ENCODE assay signal across 9 mouse cellular contexts in genomic region chr7:66912866-66913265, GRCm38 (mm10).
DNase-seq lines count a peak whose midpoint lies in the region; ATAC-seq lines count a peak whose summit lies in the region.
"Had no signal": no experiment of that assay in that cellular context is flagged by ENCODE, and none has a peak within 500 bp of the region (broad histone marks: within the 10 kb centered on the region; RNA-seq: fewer than 3 reads in every experiment).

No protein-coding gene starts in this region.

- H3K27me3 ChIP-seq in embryonic facial prominence, embryonic 12.5 days: no peaks in the 10 kb centered on the region
- H3K27me3 ChIP-seq in heart, embryonic 15.5 days: no peaks in the 10 kb centered on the region
- no peaks in the 10 kb centered on the region for H3K27me3 ChIP-seq in stomach, embryonic 15.5 days (replicated peaks)
- H3K27me3 ChIP-seq: hindbrain, embryonic 15.5 days had no signal

- H3K9ac ChIP-seq in embryonic facial prominence, embryonic 12.5 days: no peak overlapping the region
- H3K9ac ChIP-seq in heart, embryonic 15.5 days: no peak overlapping the region
- H3K9ac ChIP-seq in stomach, embryonic 15.5 days: no peak overlapping the region
- H3K9ac ChIP-seq: hindbrain, embryonic 15.5 days had no signal

- H3K4me2 ChIP-seq in embryonic facial prominence, embryonic 12.5 days (replicated peaks): no peak overlapping the region
- H3K4me2 ChIP-seq in heart, embryonic 15.5 days: no peak overlapping the region
- no peak overlapping the region for H3K4me2 ChIP-seq in stomach, embryonic 15.5 days
- H3K4me2 ChIP-seq: hindbrain, embryonic 15.5 days had no signal

- peak; percentile 11 to 20 for DNase-seq in kidney, postnatal 36 days
- DNase-seq in kidney, adult 9 months: no peak
- no peak for DNase-seq in T-cell, adult 2 months (ENCODE audit: low spot score)
- no peak for DNase-seq in urinary bladder, postnatal 4 days (ENCODE audit: low spot score in 2 of 2)
- no peak for DNase-seq in urinary bladder, postnatal 10 days (ENCODE audit: low spot score)

- no peak overlapping the region for H3K4me3 ChIP-seq in embryonic facial prominence, embryonic 12.5 days
- no peak overlapping the region for H3K4me3 ChIP-seq in heart, embryonic 15.5 days
- H3K4me3 ChIP-seq in stomach, embryonic 15.5 days (replicated peaks): no peak overlapping the region
- H3K4me3 ChIP-seq: hindbrain, embryonic 15.5 days had no signal

- 0 out of 2 replicates have a peak, but pooled peaks cover 5% of the 10 kb centered on the region for H3K4me1 ChIP-seq in embryonic facial prominence, embryonic 12.5 days
- peaks cover 9% of the 10 kb centered on the region for H3K4me1 ChIP-seq in heart, embryonic 15.5 days (replicated peaks)
- H3K4me1 ChIP-seq in stomach, embryonic 15.5 days: peaks cover 6% of the 10 kb centered on the region; the same call in 1 of the 2 replicates

- peaks cover 11% of the 10 kb centered on the region; the same call in 1 of the 2 replicates for H3K36me3 ChIP-seq in embryonic facial prominence, embryonic 12.5 days
- no peaks in the 10 kb centered on the region; the same call in 1 of the 2 replicates for H3K36me3 ChIP-seq in heart, embryonic 15.5 days
- no peaks in the 10 kb centered on the region for H3K36me3 ChIP-seq in stomach, embryonic 15.5 days
- H3K36me3 ChIP-seq: hindbrain, embryonic 15.5 days had no signal

- 37% methylated on average over 5 of the region's 5 CpGs for WGBS in embryonic facial prominence, embryonic 12.5 days
- WGBS in heart, embryonic 15.5 days: 22% methylated on average over 5 of the region's 5 CpGs
- 30% methylated on average over 5 of the region's 5 CpGs for WGBS in stomach, embryonic 15.5 days

- H3K27ac ChIP-seq in embryonic facial prominence, embryonic 12.5 days: 0 out of 2 replicates have a peak overlapping the region, but pooled peaks have one; percentile 47
- H3K27ac ChIP-seq in heart, embryonic 15.5 days: peak overlapping the region; percentile 50
- H3K27ac ChIP-seq in stomach, embryonic 15.5 days: peak overlapping the region; percentile 31
- H3K27ac ChIP-seq: hindbrain, embryonic 15.5 days had no signal

- ATAC-seq in embryonic facial prominence, embryonic 12.5 days (ENCODE audit: insufficient number of reproducible peaks, insufficient read depth, low FRiP score, low TSS enrichment): peak; percentile 67; the same call in 1 of the 2 replicates
- ATAC-seq in heart, embryonic 15.5 days (replicated peaks; ENCODE audit: insufficient number of reproducible peaks, insufficient read depth, low FRiP score, low read depth): peak; percentile 86
- ATAC-seq in stomach, embryonic 15.5 days (ENCODE audit: insufficient read depth, low FRiP score, low read depth): 0 out of 2 replicates have a peak, but pooled peaks have one; percentile 18

- H3K9me3 ChIP-seq in embryonic facial prominence, embryonic 12.5 days: no peaks in the 10 kb centered on the region
- H3K9me3 ChIP-seq in heart, embryonic 15.5 days (replicated peaks): no peaks in the 10 kb centered on the region
- H3K9me3 ChIP-seq in stomach, embryonic 15.5 days: no peaks in the 10 kb centered on the region
- H3K9me3 ChIP-seq: hindbrain, embryonic 15.5 days had no signal

Comparison
In these comparisons a context has a peak if more than half of its experiments do, and no peak if none do; other contexts are left out.
1. DNase-seq: peak in kidney, postnatal 36 days (2 of 2); none in kidney, adult 9 months (single experiment), T-cell, adult 2 months (single experiment), urinary bladder, postnatal 4 days (0 of 2) and urinary bladder, postnatal 10 days (single experiment).
2. ATAC-seq: peak in every context shown above with its lines; median percentile 86 in heart, embryonic 15.5 days; 67 in embryonic facial prominence, embryonic 12.5 days; 18 in stomach, embryonic 15.5 days.
3. Peak in every context shown above with its lines, with median percentiles within 50 percentile points of each other: H3K27ac ChIP-seq.